Mouse (Mus musculus): ENCODE results near the gene Kcnma1. TPM values are rescaled to one million over a fixed set of nuclear protein-coding genes. Genes with fewer than 3 reads are reported as not detected.

Kcnma1 gene
- polyA plus RNA-seq, 1 experiment from 2014 or later = 9.0 TPM

GRCm38 (mm10) chr14:23705647-23706046 is 308.6 kb downstream of the Kcnma1 start:
- WGBS = 42% methylated on average over 3 of the region's 3 CpGs
- Histone ChIP-seq H3K36me3 (no peaks in the 10 kb centered on the region), H3K27ac (replicated peaks) (no peak overlapping the region), H3K9me3 (no peaks in the 10 kb centered on the region), H3K9ac (replicated peaks) (no peak overlapping the region), H3K4me1 (no peaks in the 10 kb centered on the region), H3K4me3 (no peak overlapping the region), H3K4me2 (replicated peaks) (no peak overlapping the region), H3K27me3 (no peaks in the 10 kb centered on the region)
- no peak for ATAC-seq (replicated peaks)

DNA sequence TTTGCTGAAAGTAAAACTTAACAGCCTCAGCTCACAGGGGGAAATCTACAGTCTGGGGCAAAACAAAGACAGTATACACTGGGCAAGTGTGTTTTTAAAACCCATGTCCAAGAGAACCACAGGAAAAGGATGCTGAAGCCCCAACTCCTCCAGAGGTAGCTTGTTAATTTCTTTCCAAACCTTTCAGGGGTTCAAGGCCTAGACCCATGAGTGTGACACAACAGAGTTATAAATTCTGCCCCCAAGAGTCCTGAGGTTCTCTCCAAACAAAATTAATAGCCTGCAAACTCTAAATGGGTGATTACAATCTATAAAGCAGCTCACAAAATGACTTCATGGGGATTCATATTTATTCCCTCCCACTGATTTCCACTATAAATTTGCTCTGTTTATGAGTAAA is 310.0 kb downstream of the Kcnma1 start:
- no peak overlapping the region for H3K4me3 ChIP-seq
- no peaks in the 10 kb centered on the region for H3K27me3 ChIP-seq
- ATAC-seq (replicated peaks) = no peak
- no peak overlapping the region for H3K4me2 ChIP-seq (replicated peaks)
- no peaks in the 10 kb centered on the region for H3K4me1 ChIP-seq
- H3K9ac ChIP-seq (replicated peaks) = no peak overlapping the region
- no peak overlapping the region for H3K27ac ChIP-seq (replicated peaks)
- H3K36me3 ChIP-seq = no peaks in the 10 kb centered on the region
- H3K9me3 ChIP-seq = no peaks in the 10 kb centered on the region

GRCm38 (mm10) chr14:23696341-23696740 is 317.9 kb downstream of the Kcnma1 start:
- Histone ChIP-seq H3K36me3 (no peaks in the 10 kb centered on the region), H3K4me2 (replicated peaks) (no peak overlapping the region), H3K9ac (replicated peaks) (no peak overlapping the region), H3K4me1 (no peaks in the 10 kb centered on the region), H3K27ac (replicated peaks) (no peak overlapping the region), H3K4me3 (no peak overlapping the region), H3K9me3 (no peaks in the 10 kb centered on the region), H3K27me3 (no peaks in the 10 kb centered on the region)
- 85% methylated on average over 3 of the region's 3 CpGs for WGBS
- no peak for ATAC-seq (replicated peaks)

GRCm38 (mm10) chr14:23689681-23690080 is 324.6 kb downstream of the Kcnma1 start:
- Histone ChIP-seq H3K27ac (replicated peaks) (no peak overlapping the region), H3K4me3 (no peak overlapping the region), H3K9me3 (no peaks in the 10 kb centered on the region), H3K4me1 (no peaks in the 10 kb centered on the region), H3K36me3 (no peaks in the 10 kb centered on the region), H3K4me2 (replicated peaks) (no peak overlapping the region), H3K27me3 (no peaks in the 10 kb centered on the region), H3K9ac (replicated peaks) (no peak overlapping the region)
- 69% methylated on average over 5 of the region's 5 CpGs for WGBS
- ATAC-seq (replicated peaks) = no peak

DNA sequence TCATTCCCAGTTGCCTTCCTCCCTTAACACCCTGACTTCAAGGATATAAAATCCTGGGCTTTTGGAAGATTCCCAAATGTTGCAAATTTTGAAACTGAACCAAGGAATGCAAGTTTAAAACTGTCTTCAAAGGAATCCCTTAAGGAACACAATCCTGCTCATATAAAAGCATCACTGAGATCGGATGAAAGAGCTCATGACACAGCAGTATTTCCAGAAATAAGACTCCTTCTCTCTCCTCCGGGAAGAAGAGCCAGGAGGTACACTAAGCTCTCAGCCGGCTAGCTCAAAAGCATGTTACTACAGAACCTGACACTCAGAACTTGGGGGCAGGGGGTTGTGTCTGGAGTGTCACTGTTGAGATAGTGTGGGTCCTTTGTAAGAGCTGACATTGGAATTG is 325.8 kb downstream of the Kcnma1 start:
- Histone ChIP-seq H3K27me3 (no peaks in the 10 kb centered on the region), H3K9me3 (no peaks in the 10 kb centered on the region), H3K9ac (replicated peaks) (no peak overlapping the region), H3K4me1 (no peaks in the 10 kb centered on the region), H3K4me2 (replicated peaks) (no peak overlapping the region), H3K27ac (replicated peaks) (no peak overlapping the region), H3K4me3 (no peak overlapping the region), H3K36me3 (no peaks in the 10 kb centered on the region)
- WGBS = 78% methylated on average over 3 of the region's 3 CpGs
- no peak for ATAC-seq (replicated peaks)

DNA sequence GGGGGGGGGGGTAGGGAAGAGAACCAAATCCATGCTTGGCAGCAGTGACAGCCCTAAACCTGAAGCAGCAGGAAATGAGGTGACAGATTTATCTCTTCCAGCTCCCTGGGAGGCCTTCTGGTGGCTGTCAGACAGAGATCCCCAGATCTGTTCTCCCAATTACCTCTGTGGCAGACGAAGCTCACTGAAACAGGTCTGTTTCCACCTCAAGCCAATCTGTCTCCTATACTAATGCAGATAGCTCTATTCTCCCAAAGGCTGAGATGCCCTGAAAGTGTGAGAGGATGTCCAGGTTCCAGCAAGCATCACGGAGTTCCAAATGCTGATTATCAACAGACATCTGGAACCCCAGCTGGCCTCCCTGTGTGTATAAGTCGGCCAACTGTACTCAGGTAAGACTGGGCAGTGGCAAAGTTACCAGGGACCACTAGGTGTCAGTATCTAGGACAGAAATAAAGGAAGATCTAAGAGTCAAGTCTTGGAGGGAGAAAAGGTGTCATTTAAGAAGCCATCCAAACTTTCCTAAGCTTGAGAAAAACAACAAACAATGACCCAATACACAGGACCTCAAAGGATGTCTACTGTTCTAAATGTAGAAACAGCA is 329.7 kb downstream of the Kcnma1 start:
- Histone ChIP-seq H3K4me2 (replicated peaks) (no peak overlapping the region), H3K27ac (replicated peaks) (no peak overlapping the region), H3K4me1 (no peaks in the 10 kb centered on the region), H3K36me3 (no peaks in the 10 kb centered on the region), H3K27me3 (no peaks in the 10 kb centered on the region), H3K9me3 (no peaks in the 10 kb centered on the region), H3K9ac (replicated peaks) (no peak overlapping the region), H3K4me3 (no peak overlapping the region)
- WGBS = 60% methylated on average over 3 of the region's 3 CpGs
- ATAC-seq (replicated peaks) = no peak

- no peak overlapping the region for H3K4me3 ChIP-seq
- WGBS = 94% methylated on average over 4 of the region's 4 CpGs
- no peak for ATAC-seq (replicated peaks)
- no peaks in the 10 kb centered on the region for H3K4me1 ChIP-seq
- no peak overlapping the region for H3K9ac ChIP-seq (replicated peaks)
- H3K9me3 ChIP-seq = no peaks in the 10 kb centered on the region
- H3K27ac ChIP-seq (replicated peaks) = no peak overlapping the region
- H3K27me3 ChIP-seq = no peaks in the 10 kb centered on the region
- H3K36me3 ChIP-seq = no peaks in the 10 kb centered on the region
- H3K4me2 ChIP-seq (replicated peaks) = no peak overlapping the region
Observed at GRCm38 (mm10) chr14:23682758-23683157, 331.5 kb downstream of the Kcnma1 start.

GRCm38 (mm10) chr14:23679378-23679777 is 334.9 kb downstream of the Kcnma1 start:
- no peaks in the 10 kb centered on the region for H3K36me3 ChIP-seq
- H3K9ac ChIP-seq (replicated peaks) = no peak overlapping the region
- ATAC-seq (replicated peaks) = no peak
- H3K27ac ChIP-seq (replicated peaks) = no peak overlapping the region
- 65% methylated on average over 2 of the region's 2 CpGs for WGBS
- no peaks in the 10 kb centered on the region for H3K9me3 ChIP-seq
- no peaks in the 10 kb centered on the region for H3K27me3 ChIP-seq
- H3K4me1 ChIP-seq = no peaks in the 10 kb centered on the region
- no peak overlapping the region for H3K4me2 ChIP-seq (replicated peaks)
- no peak overlapping the region for H3K4me3 ChIP-seq

DNA sequence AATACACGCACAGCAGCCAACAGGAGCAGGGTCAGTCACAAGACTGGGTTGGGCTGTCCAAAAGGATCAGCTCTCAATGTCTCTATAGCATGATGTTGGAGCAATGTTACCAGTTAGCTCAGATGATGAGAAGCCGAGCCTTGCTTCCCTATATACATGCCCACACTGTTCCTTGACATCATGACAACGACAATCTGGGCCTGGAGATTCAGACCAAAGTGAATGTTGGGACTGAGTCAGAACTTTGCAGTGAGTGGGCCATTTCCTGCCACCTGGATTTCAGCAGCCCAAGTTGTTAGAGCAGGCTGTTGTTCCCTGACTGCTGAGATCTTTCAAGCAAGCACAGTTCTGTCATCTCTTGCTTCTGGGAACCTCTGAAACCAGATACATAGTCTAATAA is 347.9 kb downstream of the Kcnma1 start:
- H3K9me3 ChIP-seq = no peaks in the 10 kb centered on the region
- no peaks in the 10 kb centered on the region for H3K27me3 ChIP-seq
- H3K36me3 ChIP-seq = no peaks in the 10 kb centered on the region
- ATAC-seq (replicated peaks) = no peak
- H3K4me2 ChIP-seq (replicated peaks) = no peak overlapping the region
- no peak overlapping the region for H3K27ac ChIP-seq (replicated peaks)
- no peak overlapping the region for H3K9ac ChIP-seq (replicated peaks)
- 95% methylated on average over 3 of the region's 3 CpGs for WGBS
- H3K4me3 ChIP-seq = no peak overlapping the region
- no peaks in the 10 kb centered on the region for H3K4me1 ChIP-seq

GRCm38 (mm10) chr14:23651682-23652081 is 362.6 kb downstream of the Kcnma1 start:
- no peak overlapping the region for H3K4me2 ChIP-seq (replicated peaks)
- no peaks in the 10 kb centered on the region for H3K36me3 ChIP-seq
- no peak overlapping the region for H3K27ac ChIP-seq (replicated peaks)
- no peak overlapping the region for H3K4me3 ChIP-seq
- WGBS = 41% methylated on average over 4 of the region's 4 CpGs
- H3K27me3 ChIP-seq = no peaks in the 10 kb centered on the region
- no peak overlapping the region for H3K9ac ChIP-seq (replicated peaks)
- peaks cover 5% of the 10 kb centered on the region; the same call in 1 of the 2 replicates for H3K4me1 ChIP-seq
- 0 out of 2 replicates have a peak, but pooled peaks have one; percentile 38 for ATAC-seq (replicated peaks)
- no peaks in the 10 kb centered on the region for H3K9me3 ChIP-seq

DNA sequence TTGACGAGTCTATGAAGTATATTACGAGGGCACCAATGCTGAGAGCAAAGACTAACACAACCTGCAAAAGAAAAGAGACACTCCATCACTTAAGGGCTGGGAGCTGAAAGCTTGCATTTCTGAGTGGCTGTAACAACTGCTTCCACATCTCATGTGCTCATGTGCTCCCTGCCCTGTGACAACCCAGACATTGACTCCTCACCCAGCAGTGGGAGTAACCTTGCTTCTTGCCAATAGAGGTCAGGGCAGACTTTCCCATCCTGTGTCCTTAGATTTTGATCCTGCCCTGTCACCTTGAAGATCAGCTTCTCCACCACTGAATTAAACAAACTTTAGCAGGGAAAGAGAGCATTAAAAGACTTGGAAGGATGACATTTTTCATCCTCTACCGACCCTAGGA is 364.2 kb downstream of the Kcnma1 start:
- H3K9me3 ChIP-seq = no peaks in the 10 kb centered on the region
- WGBS = 92% methylated on average over 3 of the region's 3 CpGs
- H3K4me1 ChIP-seq = peaks cover 5% of the 10 kb centered on the region; the same call in 1 of the 2 replicates
- no peak overlapping the region for H3K4me2 ChIP-seq (replicated peaks)
- H3K36me3 ChIP-seq = no peaks in the 10 kb centered on the region
- no peak overlapping the region for H3K4me3 ChIP-seq
- H3K9ac ChIP-seq (replicated peaks) = no peak overlapping the region
- ATAC-seq (replicated peaks) = no peak
- H3K27me3 ChIP-seq = no peaks in the 10 kb centered on the region
- H3K27ac ChIP-seq (replicated peaks) = no peak overlapping the region

GRCm38 (mm10) chr14:23645361-23646063 is 368.8 kb downstream of the Kcnma1 start:
- no peak overlapping the region for H3K9ac ChIP-seq (replicated peaks)

DNA sequence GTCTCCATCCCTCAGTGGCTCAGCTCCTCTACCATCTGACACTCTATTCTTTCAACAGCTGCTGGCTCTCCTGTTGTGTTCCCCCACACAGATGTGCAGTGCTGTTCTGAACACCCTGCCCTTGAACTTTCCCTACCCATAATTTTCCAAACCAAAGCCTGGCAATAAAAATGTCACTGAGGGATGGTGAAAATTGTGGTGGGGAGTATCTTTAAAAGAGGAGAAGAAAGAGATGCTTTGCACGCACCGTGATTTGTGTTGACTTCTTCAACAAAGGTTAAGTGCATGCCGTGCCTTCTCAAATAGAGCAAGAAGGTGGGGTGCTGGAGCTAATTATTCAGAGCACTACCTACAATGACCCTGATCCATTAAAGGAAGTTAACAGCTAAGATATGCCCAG is 371.1 kb downstream of the Kcnma1 start:
- H3K9ac ChIP-seq (replicated peaks) = no peak overlapping the region
- no peak overlapping the region for H3K4me2 ChIP-seq (replicated peaks)
- no peaks in the 10 kb centered on the region for H3K36me3 ChIP-seq
- no peaks in the 10 kb centered on the region for H3K27me3 ChIP-seq
- 75% methylated on average over 3 of the region's 3 CpGs for WGBS
- H3K4me3 ChIP-seq = no peak overlapping the region
- no peaks in the 10 kb centered on the region for H3K9me3 ChIP-seq
- no peak for ATAC-seq (replicated peaks)
- H3K4me1 ChIP-seq = no peaks in the 10 kb centered on the region
- no peak overlapping the region for H3K27ac ChIP-seq (replicated peaks)

More at GRCm38 (mm10) chr14:23645361-23646063, 368.8 kb downstream of the Kcnma1 start:
- no peak for ATAC-seq (replicated peaks)
- no peak overlapping the region for H3K4me2 ChIP-seq (replicated peaks)
- WGBS = 69% methylated on average over 9 of the region's 9 CpGs
- H3K9me3 ChIP-seq = no peaks in the 10 kb centered on the region
- no peaks in the 10 kb centered on the region for H3K27me3 ChIP-seq
- no peaks in the 10 kb centered on the region for H3K4me1 ChIP-seq
- no peak overlapping the region for H3K27ac ChIP-seq (replicated peaks)
- H3K4me3 ChIP-seq = no peak overlapping the region
- no peaks in the 10 kb centered on the region for H3K36me3 ChIP-seq

Measured in forebrain, embryonic 15.5 days (tissue).